Mouse (Mus musculus) macrophage (primary cell): ENCODE measurements around the gene Mctp2. TPM values are rescaled to one million over a fixed set of nuclear protein-coding genes. Genes with fewer than 3 reads are reported as not detected.

Source experiments
- H3K27ac ChIP-seq: fragments of 350-480 bp; formaldehyde crosslinking; 2 replicates; pipeline ENCODE4 v1.9.0; 2021
- H3K36me3 ChIP-seq: fragments of 350-480 bp; formaldehyde crosslinking; 2 replicates; pipeline ENCODE4 v1.9.0; 2021; ENCODE audit errors: inconsistent target
- H3K4me3 ChIP-seq: fragments of 350-480 bp; formaldehyde crosslinking; 2 replicates; pipeline ENCODE4 v1.9.0; 2021; ENCODE audit errors: inconsistent target
- H3K79me2 ChIP-seq: fragments of 350-480 bp; formaldehyde crosslinking; 2 replicates; pipeline ENCODE4 v1.9.0; 2021; ENCODE audit errors: inconsistent target
- WGBS: methylation state at CpG from one replicate; pipeline ENCODE4 v1.1.7; 2026; ENCODE audit warnings: inconsistent platforms; ENCODE audit not compliant: missing documents; 5-methylcytosine and 5-hydroxymethylcytosine counted together
- polyA plus RNA-seq: library from polyadenylated mRNA; stranded (reverse); fragments of 250-400 nt; gene quantifications from 3 replicates; pipeline ENCODE4 v1.2.4, GENCODE M21; 2018; ENCODE audit warnings: inconsistent platforms

Mctp2 gene
- polyA plus RNA-seq, 1 experiment from 2014 or later: 0.14 TPM

GRCm38 (mm10) chr7:72169320-72169719, 137.1 kb downstream of the Mctp2 start:
- H3K27ac ChIP-seq: no peak overlapping the region
- H3K79me2 ChIP-seq: no peaks in the 10 kb centered on the region
- H3K4me3 ChIP-seq: no peak overlapping the region
- 87% methylated on average over 2 of the region's 2 CpGs for WGBS
- H3K36me3 ChIP-seq: no peaks in the 10 kb centered on the region

GRCm38 (mm10) chr7:72165726-72166701, 140.4 kb downstream of the Mctp2 start:
- WGBS: 53% methylated on average over 13 of the region's 13 CpGs
- no peaks in the 10 kb centered on the region for H3K36me3 ChIP-seq
- H3K79me2 ChIP-seq: no peaks in the 10 kb centered on the region
- H3K4me3 ChIP-seq: no peak overlapping the region
- H3K27ac ChIP-seq: no peak overlapping the region

GRCm38 (mm10) chr7:72162256-72162655, 144.2 kb downstream of the Mctp2 start:
- Histone ChIP-seq H3K4me3 (no peak overlapping the region), H3K36me3 (no peaks in the 10 kb centered on the region), H3K79me2 (no peaks in the 10 kb centered on the region), H3K27ac (no peak overlapping the region)
- WGBS: 6% methylated on average over 1 of the region's 1 CpGs

GRCm38 (mm10) chr7:72159513-72160063, 146.8 kb downstream of the Mctp2 start:
- Histone ChIP-seq H3K36me3 (no peaks in the 10 kb centered on the region), H3K27ac (no peak overlapping the region), H3K79me2 (no peaks in the 10 kb centered on the region), H3K4me3 (no peak overlapping the region)
- 37% methylated on average over 2 of the region's 4 CpGs for WGBS

GRCm38 (mm10) chr7:72150799-72151708, 155.4 kb downstream of the Mctp2 start:
- Histone ChIP-seq H3K27ac (no peak overlapping the region), H3K36me3 (no peaks in the 10 kb centered on the region), H3K4me3 (no peak overlapping the region), H3K79me2 (no peaks in the 10 kb centered on the region)
- 89% methylated on average over 7 of the region's 7 CpGs for WGBS

- WGBS: 59% methylated on average over 3 of the region's 3 CpGs
- H3K4me3 ChIP-seq: no peak overlapping the region
These were observed 157.3 kb downstream of the Mctp2 start for GRCm38 (mm10) chr7:72149073-72149472.

GRCm38 (mm10) chr7:72146849-72147248, 159.6 kb downstream of the Mctp2 start:
- Histone ChIP-seq H3K79me2 (no peaks in the 10 kb centered on the region), H3K36me3 (no peaks in the 10 kb centered on the region), H3K27ac (no peak overlapping the region), H3K4me3 (no peak overlapping the region)

More at GRCm38 (mm10) chr7:72149073-72149472, 157.3 kb downstream of the Mctp2 start:
- H3K27ac ChIP-seq: no peak overlapping the region
- no peaks in the 10 kb centered on the region for H3K36me3 ChIP-seq
- no peaks in the 10 kb centered on the region for H3K79me2 ChIP-seq

GRCm38 (mm10) chr7:72145726-72146520, 160.5 kb downstream of the Mctp2 start:
- Histone ChIP-seq H3K36me3 (no peaks in the 10 kb centered on the region), H3K4me3 (no peak overlapping the region), H3K79me2 (no peaks in the 10 kb centered on the region), H3K27ac (no peak overlapping the region)
- 93% methylated on average over 17 of the region's 17 CpGs for WGBS

GRCm38 (mm10) chr7:72138701-72139100, 167.7 kb downstream of the Mctp2 start:
- Histone ChIP-seq H3K4me3 (no peak overlapping the region), H3K79me2 (no peaks in the 10 kb centered on the region), H3K27ac (no peak overlapping the region), H3K36me3 (no peaks in the 10 kb centered on the region)
- WGBS: 98% methylated on average over 4 of the region's 4 CpGs

GRCm38 (mm10) chr7:72120986-72121385, 185.4 kb downstream of the Mctp2 start:
- no peaks in the 10 kb centered on the region for H3K36me3 ChIP-seq
- H3K4me3 ChIP-seq: no peak overlapping the region
- 94% methylated on average over 7 of the region's 7 CpGs for WGBS
- H3K27ac ChIP-seq: no peak overlapping the region
- H3K79me2 ChIP-seq: no peaks in the 10 kb centered on the region

GRCm38 (mm10) chr7:72119713-72120112, 186.7 kb downstream of the Mctp2 start:
- WGBS: 85% methylated on average over 3 of the region's 3 CpGs
- Histone ChIP-seq H3K4me3 (no peak overlapping the region), H3K36me3 (no peaks in the 10 kb centered on the region), H3K27ac (no peak overlapping the region), H3K79me2 (no peaks in the 10 kb centered on the region)

GRCm38 (mm10) chr7:72117376-72118077, 188.9 kb downstream of the Mctp2 start:
- no peaks in the 10 kb centered on the region for H3K36me3 ChIP-seq
- 87% methylated on average over 4 of the region's 4 CpGs for WGBS
- H3K27ac ChIP-seq: no peak overlapping the region
- no peak overlapping the region for H3K4me3 ChIP-seq
- no peaks in the 10 kb centered on the region for H3K79me2 ChIP-seq

- no peak overlapping the region for H3K4me3 ChIP-seq
- no peaks in the 10 kb centered on the region for H3K36me3 ChIP-seq
- no peaks in the 10 kb centered on the region for H3K79me2 ChIP-seq
- no peak overlapping the region for H3K27ac ChIP-seq
- 95% methylated on average over 2 of the region's 2 CpGs for WGBS
These were observed 191.3 kb downstream of the Mctp2 start for GRCm38 (mm10) chr7:72115073-72115472.
